Mouse (Mus musculus) forebrain, embryonic 15.5 days (tissue): ENCODE results near the gene Glrx2. TPM values are rescaled to one million over a fixed set of nuclear protein-coding genes. Genes with fewer than 3 reads are reported as not detected.

Experiments used
- ATAC-seq: fragments of 200-750 bp; cut with Nextera tagmentation; replicated peaks from 2 replicates; pipeline ENCODE4 v1.8.0; 2017; ENCODE audit warnings: mild to moderate bottlenecking, moderate TSS enrichment, moderate library complexity
- H3K27ac ChIP-seq: fragments of 300-500 bp; sonication (generic); replicated peaks from 2 replicates; pipeline ENCODE4 v1.5.1; 2015; ENCODE audit warnings: mild to moderate bottlenecking, inconsistent platforms
- H3K27me3 ChIP-seq: fragments of 300-500 bp; sonication (generic); 2 replicates; pipeline ENCODE4 v1.6.1; 2015; ENCODE audit warnings: inconsistent platforms
- H3K36me3 ChIP-seq: fragments of 300-500 bp; sonication (generic); 2 replicates; pipeline ENCODE4 v1.6.1; 2015; ENCODE audit warnings: mild to moderate bottlenecking, inconsistent platforms
- H3K4me1 ChIP-seq: fragments of 300-500 bp; sonication (generic); 2 replicates; pipeline ENCODE4 v1.6.1; 2015; ENCODE audit warnings: inconsistent platforms
- H3K4me2 ChIP-seq: fragments of 300-500 bp; sonication (generic); replicated peaks from 2 replicates; pipeline ENCODE4 v1.6.1; 2015; ENCODE audit warnings: mild to moderate bottlenecking, inconsistent platforms
- H3K4me3 ChIP-seq: fragments of 300-500 bp; sonication (generic); 2 replicates; pipeline ENCODE4 v1.5.1; 2015; ENCODE audit warnings: mild to moderate bottlenecking, inconsistent platforms
- H3K9ac ChIP-seq: fragments of 300-500 bp; sonication (generic); replicated peaks from 2 replicates; pipeline ENCODE4 v1.6.1; 2015; ENCODE audit warnings: mild to moderate bottlenecking, inconsistent platforms
- H3K9me3 ChIP-seq: fragments of 300-500 bp; sonication (generic); 2 replicates; pipeline ENCODE4 v1.6.1; 2016; ENCODE audit warnings: inconsistent platforms
- WGBS: fragments of 180-500 bp; shearing (Covaris S2); methylation state at CpG from one replicate; pipeline ENCODE4 v1.1.7; 2015; ENCODE audit warnings: mixed read lengths; 5-methylcytosine and 5-hydroxymethylcytosine counted together
- polyA plus RNA-seq: library from polyadenylated mRNA; unstranded; fragments of >200 nt; fragmentation: Nextera tagmentation; extraction: Ambion mirVana; gene quantifications from 2 replicates; pipeline ENCODE4 v1.2.1, GENCODE M21; 2015

Gene Glrx2
- polyA plus RNA-seq, 1 experiment from 2014 or later: 177 TPM

- H3K9ac ChIP-seq: no peak overlapping the region
- 88% methylated on average over 4 of the region's 4 CpGs for WGBS
- H3K36me3 ChIP-seq: peaks cover 61% of the 10 kb centered on the region
- H3K4me1 ChIP-seq: 0 out of 2 replicates have a peak, but pooled peaks cover 2% of the 10 kb centered on the region
- no peak overlapping the region for H3K27ac ChIP-seq
- no peak overlapping the region for H3K4me2 ChIP-seq
- H3K4me3 ChIP-seq: no peak overlapping the region
- H3K27me3 ChIP-seq: no peaks in the 10 kb centered on the region
- no peaks in the 10 kb centered on the region for H3K9me3 ChIP-seq
- no peak for ATAC-seq
These were observed 49.7 kb downstream of the Glrx2 start for GRCm38 (mm10) chr1:143765801-143766200.

- no peaks in the 10 kb centered on the region for H3K27me3 ChIP-seq
- H3K4me3 ChIP-seq: no peak overlapping the region
- no peak overlapping the region for H3K4me2 ChIP-seq
- H3K4me1 ChIP-seq: 0 out of 2 replicates have a peak, but pooled peaks cover 2% of the 10 kb centered on the region
- no peaks in the 10 kb centered on the region for H3K9me3 ChIP-seq
- H3K9ac ChIP-seq: no peak overlapping the region
- H3K27ac ChIP-seq: no peak overlapping the region
- peaks cover 57% of the 10 kb centered on the region for H3K36me3 ChIP-seq
- ATAC-seq: no peak
- 93% methylated on average over 6 of the region's 6 CpGs for WGBS
These were observed 50.1 kb downstream of the Glrx2 start for GRCm38 (mm10) chr1:143766238-143766637.

GRCm38 (mm10) chr1:143770444-143771109 lies 54.4 kb downstream of the Glrx2 start:
- no peak overlapping the region for H3K4me2 ChIP-seq
- 0 out of 2 replicates have a peak, but pooled peaks have one; percentile 19 for ATAC-seq
- no peaks in the 10 kb centered on the region for H3K27me3 ChIP-seq
- H3K4me1 ChIP-seq: peaks cover 26% of the 10 kb centered on the region
- 48% methylated on average over 20 of the region's 20 CpGs for WGBS
- H3K36me3 ChIP-seq: peaks cover 34% of the 10 kb centered on the region
- H3K27ac ChIP-seq: no peak overlapping the region
- H3K9ac ChIP-seq: no peak overlapping the region
- H3K9me3 ChIP-seq: no peaks in the 10 kb centered on the region
- H3K4me3 ChIP-seq: no peak overlapping the region

- no peak overlapping the region for H3K27ac ChIP-seq
- no peak for ATAC-seq
- H3K9ac ChIP-seq: no peak overlapping the region
- no peaks in the 10 kb centered on the region for H3K27me3 ChIP-seq
- no peak overlapping the region for H3K4me3 ChIP-seq
- 55% methylated on average over 7 of the region's 7 CpGs for WGBS
- peaks cover 36% of the 10 kb centered on the region for H3K4me1 ChIP-seq
- H3K4me2 ChIP-seq: no peak overlapping the region
- H3K9me3 ChIP-seq: no peaks in the 10 kb centered on the region
- H3K36me3 ChIP-seq: peaks cover 17% of the 10 kb centered on the region
These were observed 56.9 kb downstream of the Glrx2 start for GRCm38 (mm10) chr1:143773082-143773481.

DNA sequence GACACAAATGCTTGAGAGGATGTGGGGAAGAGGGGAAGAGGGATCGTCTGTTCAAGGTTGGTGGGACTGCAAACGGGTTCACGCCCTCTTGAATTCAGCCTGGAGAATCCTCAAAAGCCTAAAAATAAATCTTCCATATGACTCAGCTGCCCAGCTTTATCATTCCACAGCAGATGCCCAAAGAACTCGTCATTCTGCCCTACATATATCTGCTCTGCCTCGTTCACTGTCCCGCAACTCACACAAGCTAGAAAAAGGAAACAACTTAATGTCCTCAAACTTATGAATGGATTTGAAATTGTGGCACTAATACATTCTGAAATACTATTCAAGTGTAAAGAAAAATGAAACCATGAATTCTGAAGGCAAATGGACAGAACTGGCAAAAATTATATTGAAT lies 57.8 kb downstream of the Glrx2 start:
- Histone ChIP-seq H3K27me3 (no peaks in the 10 kb centered on the region), H3K9ac (no peak overlapping the region), H3K4me2 (no peak overlapping the region), H3K4me1 (peaks cover 44% of the 10 kb centered on the region), H3K9me3 (no peaks in the 10 kb centered on the region), H3K4me3 (no peak overlapping the region), H3K27ac (no peak overlapping the region), H3K36me3 (peaks cover 13% of the 10 kb centered on the region)
- ATAC-seq: no peak
- WGBS: 82% methylated on average over 6 of the region's 6 CpGs

DNA sequence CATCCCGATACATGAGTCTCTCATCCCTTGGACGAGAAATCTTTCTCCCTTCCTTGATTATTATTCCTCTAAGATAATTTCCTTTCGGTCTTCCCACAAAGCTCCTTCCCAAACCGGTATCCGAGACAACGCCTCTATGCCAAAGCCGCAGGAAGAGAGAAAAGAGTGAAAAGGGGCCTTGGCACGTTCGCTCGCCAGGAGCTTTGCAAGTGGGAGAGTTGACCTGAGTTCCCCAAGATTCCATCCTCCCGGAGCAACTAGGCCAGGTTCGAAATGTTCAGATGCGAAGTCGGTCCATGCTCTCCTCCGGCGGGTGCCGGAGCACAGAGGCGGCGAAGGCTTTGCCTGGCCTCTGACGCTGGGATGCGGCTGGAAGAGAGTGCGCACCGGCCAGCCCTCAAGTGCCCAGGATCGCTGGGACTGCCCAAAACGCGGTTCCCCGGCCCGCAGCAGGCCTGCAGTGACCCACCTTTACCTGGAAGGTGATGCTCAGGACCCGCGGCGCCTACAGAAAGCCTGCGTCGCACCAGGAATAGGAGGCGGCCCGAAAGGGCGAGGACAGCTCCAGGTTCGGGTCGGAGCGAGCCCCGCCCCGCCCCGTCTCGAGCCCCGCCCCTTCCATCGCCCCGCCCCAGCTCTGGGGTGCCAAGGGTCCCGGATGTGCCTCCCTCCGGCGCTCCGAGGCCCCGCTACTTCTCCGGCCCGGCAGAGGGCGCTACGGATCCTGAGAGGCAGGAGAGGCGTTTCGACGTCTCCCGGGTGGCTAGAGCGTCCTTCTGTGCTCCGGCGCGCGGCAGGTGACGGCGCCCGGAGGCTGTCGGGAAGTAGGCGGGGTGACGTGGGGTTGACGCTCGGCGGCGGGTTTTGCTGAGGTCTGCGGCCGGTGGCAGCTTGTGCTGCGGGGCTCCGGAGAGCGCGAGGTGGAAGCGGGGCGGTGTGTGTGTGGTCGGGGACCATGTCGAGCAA lies 60.6 kb downstream of the Glrx2 start, which contains the start of the genes Trove2 and Uchl5:
Gene Trove2 (minus strand): TSS at position 623 of the 966 bp plus-strand sequence.
Gene Uchl5 (plus strand): TSS at position 827 of the 966 bp plus-strand sequence.
- H3K9ac ChIP-seq: peak within 1 kb of the TSS; percentile 75
- no peaks in the 10 kb centered on the region for H3K27me3 ChIP-seq
- peaks cover 46% of the 10 kb centered on the region for H3K4me1 ChIP-seq
- H3K4me3 ChIP-seq: peak within 1 kb of the TSS; percentile 96
- H3K36me3 ChIP-seq: no peaks in the 10 kb centered on the region; the same call in 1 of the 2 replicates
- under 1% methylated on average over 81 of the region's 84 CpGs for WGBS
- H3K4me2 ChIP-seq: peak within 1 kb of the TSS; percentile 74
- peak; percentile 98 for ATAC-seq
- peak within 1 kb of the TSS; percentile 81 for H3K27ac ChIP-seq
- no peaks in the 10 kb centered on the region for H3K9me3 ChIP-seq

- Histone ChIP-seq H3K9ac (peak overlapping the region; percentile 75), H3K36me3 (no peaks in the 10 kb centered on the region; the same call in 1 of the 2 replicates), H3K27me3 (no peaks in the 10 kb centered on the region), H3K27ac (peak overlapping the region; percentile 81), H3K9me3 (no peaks in the 10 kb centered on the region), H3K4me1 (peaks cover 46% of the 10 kb centered on the region), H3K4me3 (peak overlapping the region; percentile 96), H3K4me2 (peak overlapping the region; percentile 74)
- under 1% methylated on average over 39 of the region's 39 CpGs for WGBS
- ATAC-seq: peak; percentile 59
These were observed 61.5 kb downstream of the Glrx2 start for GRCm38 (mm10) chr1:143777558-143778218.

DNA sequence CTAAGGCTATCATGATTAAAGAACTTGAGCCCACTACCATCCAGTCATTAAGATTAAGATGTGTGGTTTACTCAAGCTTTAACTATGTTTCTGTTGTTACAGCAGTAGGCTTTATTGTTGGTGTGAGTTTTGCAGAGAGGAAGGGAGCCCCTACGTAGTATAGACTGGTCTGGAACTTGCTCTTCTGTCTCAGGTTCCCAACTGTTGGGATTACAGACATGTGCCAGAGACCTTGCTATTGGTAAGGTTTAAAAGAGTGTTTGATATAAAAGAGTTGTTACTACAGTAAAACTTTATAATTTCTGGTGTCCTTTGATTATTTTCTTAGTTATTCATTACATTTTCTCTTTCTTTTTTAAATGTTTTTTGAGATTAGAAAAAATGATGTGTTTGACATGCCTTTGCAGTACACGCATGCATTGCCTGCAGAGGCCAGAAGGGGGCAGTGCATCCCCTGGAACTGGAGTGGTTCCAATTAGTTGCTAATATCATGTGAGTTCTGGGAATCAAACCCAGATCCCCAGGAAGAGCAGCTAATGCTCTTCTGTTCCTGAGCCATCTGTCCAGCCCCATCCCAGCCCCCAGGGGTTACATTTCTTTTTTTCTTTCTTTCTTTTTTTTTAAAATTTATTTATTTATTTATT lies 72.6 kb downstream of the Glrx2 start:
- 70% methylated on average over 2 of the region's 2 CpGs for WGBS
- Histone ChIP-seq H3K4me1 (no peaks in the 10 kb centered on the region), H3K27ac (no peak overlapping the region), H3K9ac (no peak overlapping the region), H3K4me2 (no peak overlapping the region), H3K27me3 (no peaks in the 10 kb centered on the region), H3K4me3 (no peak overlapping the region), H3K36me3 (no peaks in the 10 kb centered on the region), H3K9me3 (no peaks in the 10 kb centered on the region)
- no peak for ATAC-seq

Other genes starting within 250 kb of the Glrx2 start
- 6.8 and 7.6 TPM in 2 replicates for gene B3galt2, start 75.7 kb upstream of the Glrx2 start, polyA plus RNA-seq
- 25.8 and 31.0 TPM in 2 replicates for gene Cdc73, start 13.4 kb upstream of the Glrx2 start, polyA plus RNA-seq
- 48.1 and 53.3 TPM in 2 replicates for gene Trove2, start 60.7 kb downstream of the Glrx2 start, polyA plus RNA-seq
- gene Uchl5, start 60.9 kb downstream of the Glrx2 start, polyA plus RNA-seq: 63.5 and 73.4 TPM in 2 replicates